Mouse (Mus musculus) heart, embryonic 13.5 days (tissue): ENCODE results near the gene Zfp628. TPM values are rescaled to one million over a fixed set of nuclear protein-coding genes. Genes with fewer than 3 reads are reported as not detected.
A peak's percentile ranks its signal among the peaks of the same experiment; 100 is the strongest.

ENCODE experiments used
- ATAC-seq: fragments of 200-750 bp; cut with Nextera tagmentation; 2 replicates; pipeline ENCODE4 v1.8.0; 2017; ENCODE audit warnings: moderate TSS enrichment; ENCODE audit not compliant: insufficient number of reproducible peaks, low FRiP score, low TSS enrichment; ENCODE audit errors: extremely low read depth
- H3K27ac ChIP-seq: fragments of 300-500 bp; sonication (generic); replicated peaks from 2 replicates; pipeline ENCODE4 v1.5.1; 2015; ENCODE audit warnings: moderate library complexity, mild to moderate bottlenecking, inconsistent platforms
- H3K27me3 ChIP-seq: fragments of 300-500 bp; sonication (generic); replicated peaks from 2 replicates; pipeline ENCODE4 v1.6.1; 2015; ENCODE audit warnings: mild to moderate bottlenecking, inconsistent platforms
- H3K36me3 ChIP-seq: fragments of 300-500 bp; sonication (generic); 2 replicates; pipeline ENCODE4 v1.6.1; 2015; ENCODE audit warnings: mild to moderate bottlenecking, inconsistent platforms
- H3K4me1 ChIP-seq: fragments of 300-500 bp; sonication (generic); 2 replicates; pipeline ENCODE4 v1.6.1; 2015; ENCODE audit warnings: inconsistent platforms
- H3K4me2 ChIP-seq: fragments of 300-500 bp; sonication (generic); 2 replicates; pipeline ENCODE4 v1.6.1; 2015; ENCODE audit warnings: inconsistent platforms, mild to moderate bottlenecking, moderate library complexity
- H3K4me3 ChIP-seq: fragments of 300-500 bp; sonication (generic); 2 replicates; pipeline ENCODE4 v1.5.1; 2015; ENCODE audit warnings: moderate library complexity, mild to moderate bottlenecking, inconsistent platforms
- H3K9ac ChIP-seq: fragments of 300-500 bp; sonication (generic); 2 replicates; pipeline ENCODE4 v1.6.1; 2015; ENCODE audit warnings: inconsistent platforms, mild to moderate bottlenecking, moderate library complexity
- H3K9me3 ChIP-seq: fragments of 300-500 bp; sonication (generic); 2 replicates; pipeline ENCODE4 v1.6.1; 2016; ENCODE audit warnings: inconsistent platforms
- WGBS: fragments of 180-500 bp; shearing (Covaris S2); methylation state at CpG from one replicate; pipeline ENCODE4 v1.1.7; 2015; ENCODE audit warnings: mixed read lengths; 5-methylcytosine and 5-hydroxymethylcytosine counted together
- polyA plus RNA-seq: library from polyadenylated mRNA; unstranded; fragments of >200 nt; fragmentation: Nextera tagmentation; extraction: Ambion mirVana; gene quantifications from 2 replicates; pipeline ENCODE4 v1.2.1, GENCODE M21; 2015

Gene Zfp628
- polyA plus RNA-seq, 1 experiment from 2014 or later, result 2.4 TPM

DNA sequence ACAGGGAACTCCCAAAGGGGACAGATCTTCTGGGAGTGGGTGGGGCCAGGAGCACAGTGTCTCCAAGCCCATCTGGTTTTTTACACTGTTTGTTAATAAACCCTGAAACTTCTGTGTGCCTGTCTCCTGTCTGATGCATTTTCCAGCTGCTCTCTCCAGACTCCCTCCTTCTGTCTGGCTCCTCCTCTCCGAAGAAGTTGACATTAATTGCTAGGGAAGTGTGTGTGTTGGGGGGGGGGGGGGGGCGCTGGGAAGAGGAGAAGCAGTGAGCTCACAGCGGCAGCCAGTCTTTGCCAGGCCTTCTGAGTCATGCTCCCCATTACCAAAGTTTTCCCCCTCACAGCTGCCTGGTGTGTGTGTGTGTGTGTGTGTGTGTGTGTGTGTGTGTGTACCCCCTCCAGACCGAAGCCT, 9.9 kb downstream of the Zfp628 start:
- Histone ChIP-seq H3K27me3 (peaks cover 4% of the 10 kb centered on the region; the same call in 1 of the 2 replicates), H3K27ac (peak overlapping the region; percentile 88), H3K4me1 (peaks cover 67% of the 10 kb centered on the region), H3K4me3 (no peak overlapping the region), H3K9me3 (no peaks in the 10 kb centered on the region), H3K36me3 (peaks cover 13% of the 10 kb centered on the region), H3K9ac (peak overlapping the region; percentile 80; the same call in 1 of the 2 replicates), H3K4me2 (peak overlapping the region; percentile 88)
- WGBS, result 8% methylated on average over 3 of the region's 4 CpGs
- ATAC-seq, result no peak

DNA sequence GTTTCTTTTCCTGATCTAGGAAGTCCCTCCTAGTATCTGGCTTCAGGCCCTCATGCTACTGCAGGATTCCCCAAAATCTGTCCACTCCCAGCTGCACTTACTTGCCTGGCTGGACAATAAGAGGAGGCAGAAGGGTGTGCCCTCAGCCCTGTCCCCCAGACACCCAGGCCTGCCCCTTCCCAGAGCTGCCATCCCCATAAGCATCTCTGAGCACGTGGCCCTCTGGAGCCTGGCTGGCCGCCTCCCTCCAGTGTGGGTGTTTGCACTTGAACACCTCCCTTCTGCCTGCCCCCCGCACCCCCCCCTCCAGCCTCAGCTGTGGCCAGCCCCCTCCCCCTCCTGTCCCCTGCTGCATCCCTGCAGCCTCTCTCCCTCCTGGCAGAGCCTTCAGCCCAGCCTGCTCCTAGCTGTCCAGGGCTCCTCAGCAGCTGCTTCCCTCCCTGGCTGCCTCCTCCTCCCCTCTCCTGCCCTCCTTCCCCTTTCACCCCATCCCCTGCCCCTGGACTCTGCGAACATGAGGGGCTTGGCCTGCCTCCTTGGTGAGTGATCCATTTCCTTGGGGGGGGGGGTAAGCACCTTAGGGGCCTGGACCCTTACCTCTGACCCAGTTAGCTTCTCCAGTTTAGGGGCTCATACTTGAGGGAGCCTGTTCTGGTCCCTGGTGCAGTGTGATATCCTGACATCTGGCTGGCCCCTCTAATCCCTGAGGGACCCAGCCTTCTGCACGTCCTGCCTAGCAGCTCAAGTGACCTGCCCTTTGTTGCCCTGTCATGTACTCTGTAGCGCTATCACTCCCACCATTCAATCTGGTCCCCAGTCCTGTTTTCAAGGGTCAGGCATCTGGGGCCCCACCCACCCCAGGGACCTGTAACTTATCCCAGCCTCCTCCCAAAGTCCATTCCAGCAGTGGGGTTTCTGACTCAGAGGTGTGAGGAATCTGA, 10.7 kb downstream of the Zfp628 start, which contains the start of gene Ssc5d:
TSS of gene Ssc5d (plus strand) at position 345 of the 941 bp plus-strand sequence.
- no peak within 1 kb of the TSS for H3K4me3 ChIP-seq
- H3K4me2 ChIP-seq, result peak within 1 kb of the TSS; percentile 88
- ATAC-seq, result peak; percentile 4; the same call in 1 of the 2 replicates

DNA sequence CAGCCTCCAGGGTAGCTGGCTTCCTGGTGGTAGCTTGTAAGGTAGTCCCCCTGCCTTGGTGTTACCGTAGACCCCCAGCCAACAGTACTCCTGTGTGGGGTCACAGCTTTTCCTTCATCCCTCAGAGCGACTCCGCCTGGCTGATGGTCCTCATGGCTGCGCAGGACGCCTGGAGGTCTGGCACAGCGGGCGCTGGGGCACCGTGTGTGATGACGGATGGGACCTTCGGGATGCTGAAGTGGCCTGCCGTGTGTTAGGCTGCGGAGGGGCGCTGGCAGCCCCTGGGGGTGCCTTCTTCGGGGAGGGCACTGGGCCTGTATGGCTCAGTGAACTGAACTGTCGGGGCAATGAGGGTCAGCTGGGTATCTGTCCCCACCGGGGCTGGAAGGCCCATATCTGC, 11.8 kb downstream of the Zfp628 start:
- Histone ChIP-seq H3K27me3 (peaks cover 4% of the 10 kb centered on the region; the same call in 1 of the 2 replicates), H3K4me2 (no peak overlapping the region), H3K4me1 (peaks cover 53% of the 10 kb centered on the region), H3K27ac (no peak overlapping the region), H3K9me3 (no peaks in the 10 kb centered on the region), H3K4me3 (no peak overlapping the region), H3K36me3 (no peaks in the 10 kb centered on the region), H3K9ac (peak overlapping the region; percentile 80; the same call in 1 of the 2 replicates)
- 70% methylated on average over 16 of the region's 16 CpGs for WGBS
- ATAC-seq, result no peak

More for the DNA sequence above, 10.7 kb downstream of the Zfp628 start, which contains the start of gene Ssc5d:
- H3K27ac ChIP-seq, result peak within 1 kb of the TSS; percentile 88
- H3K9me3 ChIP-seq, result no peaks in the 10 kb centered on the region
- H3K4me1 ChIP-seq, result peaks cover 64% of the 10 kb centered on the region
- peaks cover 5% of the 10 kb centered on the region for H3K36me3 ChIP-seq
- peak within 1 kb of the TSS; percentile 80; the same call in 1 of the 2 replicates for H3K9ac ChIP-seq
- H3K27me3 ChIP-seq, result peaks cover 4% of the 10 kb centered on the region; the same call in 1 of the 2 replicates
- WGBS, result 10% methylated on average over 6 of the region's 6 CpGs

DNA sequence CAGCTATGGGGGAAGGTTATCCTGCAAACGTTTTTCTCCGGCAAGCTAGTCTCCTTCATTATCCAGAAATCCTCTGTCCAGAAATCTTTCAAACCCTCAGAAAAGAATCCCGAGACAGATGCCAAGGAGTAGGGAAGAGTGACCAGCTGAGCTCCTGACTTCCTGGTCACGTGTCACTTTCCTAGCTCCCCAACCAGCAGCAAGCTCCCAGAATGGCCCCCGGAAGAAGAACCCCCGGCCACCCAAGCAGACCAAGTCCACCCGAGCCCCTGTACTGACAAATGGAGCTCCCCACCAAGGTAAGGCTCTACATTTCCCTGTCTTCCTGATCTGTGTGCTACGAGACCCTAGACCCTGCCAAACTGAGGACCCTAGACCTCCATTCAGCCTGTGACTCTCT, 12.7 kb downstream of the Zfp628 start:
- 60% methylated on average over 8 of the region's 8 CpGs for WGBS
- Histone ChIP-seq H3K4me1 (peaks cover 44% of the 10 kb centered on the region), H3K9ac (no peak overlapping the region), H3K27ac (no peak overlapping the region), H3K9me3 (no peaks in the 10 kb centered on the region), H3K4me2 (no peak overlapping the region), H3K27me3 (peaks cover 4% of the 10 kb centered on the region; the same call in 1 of the 2 replicates), H3K4me3 (no peak overlapping the region), H3K36me3 (no peaks in the 10 kb centered on the region)
- ATAC-seq, result no peak

DNA sequence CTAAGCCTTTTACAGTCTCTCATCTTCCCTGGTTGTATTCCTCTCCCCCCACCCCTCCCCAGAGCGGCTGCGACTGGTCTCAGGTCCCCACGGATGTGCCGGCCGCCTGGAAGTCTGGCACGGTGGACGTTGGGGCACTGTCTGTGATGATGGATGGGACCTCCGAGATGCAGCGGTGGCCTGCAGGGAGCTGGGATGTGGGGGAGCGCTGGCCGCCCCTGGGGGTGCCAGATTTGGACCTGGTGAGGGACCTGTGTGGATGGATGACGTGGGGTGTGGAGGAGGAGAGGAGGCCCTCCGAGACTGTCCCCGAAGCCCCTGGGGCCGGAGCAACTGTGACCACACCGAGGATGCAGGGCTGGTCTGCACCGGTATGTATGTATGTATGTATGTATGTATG, 13.3 kb downstream of the Zfp628 start:
- no peak overlapping the region for H3K27ac ChIP-seq
- peaks cover 4% of the 10 kb centered on the region; the same call in 1 of the 2 replicates for H3K27me3 ChIP-seq
- no peak overlapping the region for H3K4me3 ChIP-seq
- no peak overlapping the region for H3K4me2 ChIP-seq
- H3K9ac ChIP-seq, result no peak overlapping the region
- no peaks in the 10 kb centered on the region for H3K9me3 ChIP-seq
- ATAC-seq, result no peak
- WGBS, result 73% methylated on average over 17 of the region's 17 CpGs
- peaks cover 38% of the 10 kb centered on the region for H3K4me1 ChIP-seq
- no peaks in the 10 kb centered on the region for H3K36me3 ChIP-seq

DNA sequence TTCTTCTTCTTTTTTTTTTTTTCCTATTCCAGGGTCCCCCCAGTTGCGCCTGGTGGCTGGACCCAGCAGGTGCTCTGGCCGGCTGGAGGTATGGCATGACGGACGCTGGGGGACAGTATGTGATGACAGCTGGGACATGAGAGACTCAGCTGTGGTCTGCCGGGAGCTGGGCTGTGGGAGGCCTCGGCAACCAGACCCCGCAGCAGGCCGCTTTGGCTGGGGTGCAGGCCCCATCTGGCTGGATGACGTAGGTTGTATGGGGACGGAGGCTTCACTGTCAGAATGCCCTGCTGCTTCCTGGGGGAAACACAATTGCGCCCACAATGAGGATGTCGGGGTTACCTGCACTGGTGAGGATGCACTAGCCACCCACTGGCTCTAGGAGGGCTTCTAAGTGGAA, 18.1 kb downstream of the Zfp628 start:
- ATAC-seq, result no peak
- no peak overlapping the region for H3K4me3 ChIP-seq
- no peaks in the 10 kb centered on the region for H3K9me3 ChIP-seq
- no peaks in the 10 kb centered on the region for H3K27me3 ChIP-seq
- WGBS, result 62% methylated on average over 12 of the region's 12 CpGs
- H3K4me2 ChIP-seq, result no peak overlapping the region
- no peaks in the 10 kb centered on the region for H3K36me3 ChIP-seq
- H3K9ac ChIP-seq, result no peak overlapping the region
- H3K4me1 ChIP-seq, result no peaks in the 10 kb centered on the region
- H3K27ac ChIP-seq, result no peak overlapping the region

DNA sequence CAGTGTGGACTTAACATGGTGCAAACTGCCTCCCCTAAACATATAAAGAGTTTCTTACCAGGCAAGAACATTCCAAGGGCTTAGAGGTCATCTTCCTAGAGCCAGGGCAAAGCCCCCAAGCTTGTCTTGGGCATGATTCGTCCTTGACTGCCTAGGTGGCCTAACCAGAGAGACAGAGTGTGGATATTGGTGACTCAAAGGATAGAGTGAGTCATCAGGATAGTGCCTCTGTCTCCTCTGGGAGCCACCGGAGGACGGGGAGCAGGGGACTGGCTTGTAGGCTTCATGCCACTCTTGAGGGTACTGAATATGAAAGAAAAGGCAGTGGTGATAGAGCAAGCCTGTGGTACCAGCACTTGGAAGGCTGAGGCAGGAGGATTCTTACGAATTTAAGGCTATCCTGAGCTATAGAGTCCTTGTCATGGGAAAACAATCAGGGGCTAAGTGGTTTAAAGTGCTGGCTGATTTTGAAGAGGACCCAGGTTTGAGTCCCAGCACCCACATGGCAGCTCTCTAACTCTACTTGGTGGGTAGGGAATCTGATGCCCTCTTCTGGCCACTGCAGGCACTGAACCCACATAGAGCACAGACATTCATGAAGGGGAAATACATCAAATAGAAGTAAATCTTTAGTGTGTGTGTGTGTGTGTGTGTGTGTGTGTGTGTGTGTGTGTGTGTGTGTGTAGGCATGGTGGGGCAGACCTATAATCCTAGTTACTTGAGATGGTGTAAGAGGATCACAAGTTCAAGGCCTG, 19.3 kb downstream of the Zfp628 start:
- H3K4me3 ChIP-seq, result no peak overlapping the region
- no peaks in the 10 kb centered on the region for H3K4me1 ChIP-seq
- H3K36me3 ChIP-seq, result no peaks in the 10 kb centered on the region
- no peaks in the 10 kb centered on the region; the same call in 1 of the 2 replicates for H3K27me3 ChIP-seq
- no peak overlapping the region for H3K9ac ChIP-seq
- 60% methylated on average over 4 of the region's 4 CpGs for WGBS
- ATAC-seq, result no peak
- no peaks in the 10 kb centered on the region for H3K9me3 ChIP-seq
- no peak overlapping the region for H3K27ac ChIP-seq
- no peak overlapping the region for H3K4me2 ChIP-seq

DNA sequence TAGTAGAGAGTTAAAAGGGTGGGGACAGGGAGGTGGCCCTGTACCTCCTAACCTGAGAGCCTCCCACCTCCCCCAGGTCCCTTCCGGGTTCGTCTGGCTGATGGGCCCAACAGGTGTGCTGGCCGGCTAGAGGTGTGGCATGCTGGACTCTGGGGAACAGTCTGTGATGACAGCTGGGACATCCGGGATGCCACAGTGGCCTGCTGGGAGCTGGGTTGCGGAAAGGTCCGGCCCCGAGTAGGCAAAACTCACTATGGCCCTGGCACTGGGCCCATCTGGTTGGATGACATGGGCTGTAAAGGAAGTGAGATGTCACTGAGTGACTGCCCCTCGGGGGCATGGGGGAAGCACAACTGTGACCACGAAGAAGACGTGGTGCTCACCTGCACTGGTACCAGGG, 21.8 kb downstream of the Zfp628 start:
- Histone ChIP-seq H3K4me2 (no peak overlapping the region), H3K4me3 (no peak overlapping the region), H3K9me3 (no peaks in the 10 kb centered on the region), H3K36me3 (no peaks in the 10 kb centered on the region), H3K27ac (no peak overlapping the region), H3K27me3 (no peaks in the 10 kb centered on the region; the same call in 1 of the 2 replicates), H3K9ac (no peak overlapping the region), H3K4me1 (no peaks in the 10 kb centered on the region)
- WGBS, result 74% methylated on average over 10 of the region's 10 CpGs
- ATAC-seq, result no peak

DNA sequence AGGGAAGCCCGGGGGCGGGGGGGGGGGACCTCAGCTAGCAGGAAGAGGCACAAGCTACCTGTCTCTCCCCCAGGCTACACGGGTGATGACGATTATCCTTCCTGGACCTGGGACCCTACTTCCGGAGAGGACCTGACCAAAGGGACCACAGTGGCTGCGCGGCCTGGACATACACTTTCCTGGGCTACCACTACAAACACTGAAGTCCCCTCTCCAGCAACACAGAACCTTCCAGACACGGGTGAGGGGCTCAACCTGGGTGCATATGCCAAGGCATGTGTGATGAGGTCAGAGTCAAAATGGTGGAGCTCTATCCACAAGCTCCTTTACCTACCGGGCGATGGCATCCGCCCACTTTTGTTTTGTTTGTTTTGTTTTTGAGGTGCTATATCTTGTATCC, 22.4 kb downstream of the Zfp628 start:
- Histone ChIP-seq H3K9me3 (no peaks in the 10 kb centered on the region), H3K9ac (no peak overlapping the region), H3K4me2 (no peak overlapping the region), H3K27me3 (peaks cover under 1% of the 10 kb centered on the region; the same call in 1 of the 2 replicates), H3K36me3 (no peaks in the 10 kb centered on the region), H3K27ac (no peak overlapping the region), H3K4me3 (no peak overlapping the region), H3K4me1 (no peaks in the 10 kb centered on the region)
- ATAC-seq, result no peak
- WGBS, result 79% methylated on average over 10 of the region's 11 CpGs

DNA sequence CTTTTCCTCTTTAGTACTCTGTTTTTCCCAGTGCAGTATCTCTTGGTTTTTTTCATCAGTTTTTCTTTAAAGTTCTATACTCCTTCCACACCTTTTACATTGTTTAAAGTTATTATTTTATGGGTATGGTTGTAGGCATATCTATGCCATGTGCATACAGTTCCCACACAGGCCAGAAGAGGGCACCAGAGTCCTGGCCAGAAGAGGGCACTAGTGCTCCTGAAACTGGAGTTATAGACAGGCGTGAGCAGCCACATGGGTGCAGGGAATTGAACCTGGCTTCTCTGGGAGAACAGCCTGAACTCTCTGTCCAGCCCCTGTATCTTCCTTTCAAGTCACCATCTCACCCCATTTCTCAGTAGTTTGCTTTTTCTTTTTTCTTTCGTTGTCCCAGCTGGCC, 23.4 kb downstream of the Zfp628 start:
- no peak overlapping the region for H3K4me2 ChIP-seq
- H3K27ac ChIP-seq, result no peak overlapping the region
- WGBS, result 35% methylated on average over 2 of the region's 2 CpGs
- no peaks in the 10 kb centered on the region for H3K36me3 ChIP-seq
- H3K4me1 ChIP-seq, result 0 out of 2 replicates have a peak, but pooled peaks cover 2% of the 10 kb centered on the region
- peaks cover 6% of the 10 kb centered on the region; the same call in 1 of the 2 replicates for H3K27me3 ChIP-seq
- no peaks in the 10 kb centered on the region for H3K9me3 ChIP-seq
- no peak overlapping the region for H3K9ac ChIP-seq
- no peak overlapping the region for H3K4me3 ChIP-seq
- ATAC-seq, result no peak

DNA sequence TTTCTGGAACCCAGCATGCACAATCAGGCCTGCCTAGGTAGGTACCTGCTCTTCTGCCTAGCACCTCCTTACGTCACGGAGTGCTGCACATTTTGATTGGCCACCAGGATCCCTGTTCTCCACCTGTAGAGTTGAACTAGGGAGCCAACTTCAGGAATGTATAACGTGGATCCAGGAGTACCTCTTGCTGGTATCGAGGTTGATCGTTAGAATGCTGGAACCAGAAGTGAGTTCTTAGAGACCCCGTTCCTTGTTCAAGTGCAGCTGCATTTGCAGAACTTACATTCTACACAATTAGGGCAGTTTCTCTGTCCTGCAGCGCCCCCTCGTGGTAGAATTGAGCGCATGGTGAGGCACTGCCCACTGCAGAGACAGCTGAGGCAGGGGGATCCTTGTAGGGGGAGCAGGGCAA, 25.1 kb downstream of the Zfp628 start:
- H3K4me3 ChIP-seq, result no peak overlapping the region
- H3K4me1 ChIP-seq, result 0 out of 2 replicates have a peak, but pooled peaks cover 3% of the 10 kb centered on the region
- no peak overlapping the region for H3K4me2 ChIP-seq
- WGBS, result 18% methylated on average over 9 of the region's 9 CpGs
- no peaks in the 10 kb centered on the region for H3K36me3 ChIP-seq
- no peaks in the 10 kb centered on the region for H3K9me3 ChIP-seq
- no peak for ATAC-seq
- no peak overlapping the region for H3K9ac ChIP-seq
- H3K27me3 ChIP-seq, result peaks cover 6% of the 10 kb centered on the region; the same call in 1 of the 2 replicates
- H3K27ac ChIP-seq, result no peak overlapping the region
